Mouse (Mus musculus): Measurements from ENCODE around the gene Nfrkb. TPM values are rescaled to one million over a fixed set of nuclear protein-coding genes. Genes with fewer than 3 reads are reported as not detected.

Gene Nfrkb
- 15.6 and 17.0 TPM in 2 replicates for total RNA-seq (2012; rRNA removed)
- 15.2 and 15.5 TPM in 2 replicates for total RNA-seq (2014; rRNA removed)
- polyA plus RNA-seq (2012; ENCODE audit: insufficient read length, low read depth): 20.1 and 22.0 TPM in 2 replicates

GRCm38 (mm10) chr9:31385947-31386354 lies at the start of gene Nfrkb:
Gene Nfrkb (plus strand): TSS chr9:31386192.
- DNase-seq (ENCODE audit: extremely low read depth): peak; percentile 91
- Histone ChIP-seq H3K9ac (ENCODE audit: insufficient read depth, low read depth) (peak within 1 kb of the TSS; percentile 76), H3K79me2 (replicated peaks; ENCODE audit: control insufficient read depth, extremely low read depth, insufficient read depth, poor library complexity, severe bottlenecking) (peaks cover 28% of the 10 kb centered on the region), H3K4me3 (replicated peaks in 1 of 3; ENCODE audit: low read depth in 2 of 3, low read length in 2 of 3, poor library complexity in 1 of 3) (peak within 1 kb of the TSS; percentile 75 to 87 (median 83)), H3K4me1 (ENCODE audit: control insufficient read depth in 1 of 2, insufficient read depth in 2 of 2) (peaks cover 3 to 27% of the 10 kb centered on the region in 2 experiments), H3K4me2 (ENCODE audit: insufficient read depth, low read depth, poor library complexity, severe bottlenecking) (peak within 1 kb of the TSS; percentile 88), H3K36me3 (replicated peaks in 1 of 2; ENCODE audit: control insufficient read depth in 1 of 2, insufficient read depth in 1 of 2, low read length in 1 of 2) (peaks cover 10 to 26% of the 10 kb centered on the region in 2 experiments), H3K27ac (ENCODE audit: insufficient read depth, low read depth) (no peak within 1 kb of the TSS), H3K9me3 (replicated peaks; ENCODE audit: low read length) (no peaks in the 10 kb centered on the region), H3K27me3 (replicated peaks) (no peaks in the 10 kb centered on the region)
- in situ Hi-C loops (cut with MboI; ENCODE audit: low pct_ligation_motif_present, low pct_unique_long_range_greater_than_20kb, low sequenced_read_pairs) (no loop called here), dilution Hi-C loops (cut with MboI; ENCODE audit: extremely low pct_ligation_motif_present, extremely low pct_unique_long_range_greater_than_20kb, low sequenced_read_pairs) (no loop called here)
- TF ChIP-seq NRF1 (IDR thresholded peaks at IDR 0.05; ENCODE audit: low read depth, low read length): 0 out of 2 replicates have a peak, but pooled peaks have one; percentile 13
- TF ChIP-seq MAFK (IDR thresholded peaks at IDR 0.05; ENCODE audit: insufficient replicate concordance, low read length): no peak
- no peak for TF ChIP-seq RCOR1 (conservative IDR thresholded peaks at IDR 0.05; ENCODE audit: low read depth, low read length)
- peak; percentile 51; the same call in 1 of the 2 replicates for TF ChIP-seq BHLHE40 (IDR thresholded peaks at IDR 0.05; ENCODE audit: low read depth, low read length)
- no peak for TF ChIP-seq USF1 (IDR thresholded peaks at IDR 0.05; ENCODE audit: low read depth, low read length)
- no peak for TF ChIP-seq MYC (IDR thresholded peaks at IDR 0.05; ENCODE audit: low read depth, low read length)
- TF ChIP-seq ZNF384 (IDR thresholded peaks at IDR 0.05; ENCODE audit: low read depth, low read length): no peak
- peak; percentile 27; the same call in 1 of the 2 replicates for TF ChIP-seq MEF2A (IDR thresholded peaks at IDR 0.05; ENCODE audit: borderline replicate concordance, low read depth, low read length)
- peak; percentile 90 for TF ChIP-seq NELFE (IDR thresholded peaks at IDR 0.05; ENCODE audit: low read depth, low read length)
- TF ChIP-seq PAX5 (IDR thresholded peaks at IDR 0.05; ENCODE audit: low read length): no peak
- peak; percentile 27; the same call in 1 of the 2 replicates for TF ChIP-seq IRF4 (IDR thresholded peaks at IDR 0.05; ENCODE audit: low read depth, low read length)
- TF ChIP-seq MAZ (IDR thresholded peaks at IDR 0.05; ENCODE audit: low read depth, low read length): 0 out of 2 replicates have a peak, but pooled peaks have one; percentile 41
- no peak for TF ChIP-seq USF2 (conservative IDR thresholded peaks at IDR 0.05; ENCODE audit: low read depth, low read length)
- TF ChIP-seq ZKSCAN1 (IDR thresholded peaks at IDR 0.05; ENCODE audit: borderline replicate concordance, low read depth, low read length): no peak
- TF ChIP-seq JUN (IDR thresholded peaks at IDR 0.05; ENCODE audit: insufficient read depth, low read depth, low read length): no peak
- no peak for TF ChIP-seq GABPA (IDR thresholded peaks at IDR 0.05; ENCODE audit: insufficient replicate concordance, low read depth, low read length)
- no peak for TF ChIP-seq RAD21 (IDR thresholded peaks at IDR 0.05; ENCODE audit: low read depth, low read length)
- TF ChIP-seq SMC3 (IDR thresholded peaks at IDR 0.05; ENCODE audit: low read depth, low read length): no peak
- TF ChIP-seq TBP (conservative IDR thresholded peaks at IDR 0.05; ENCODE audit: low read depth, low read length): peak; percentile 77
- no peak; the same call in 1 of the 2 replicates for TF ChIP-seq MXI1 (IDR thresholded peaks at IDR 0.05; ENCODE audit: low read depth, low read length)
- no peak for TF ChIP-seq ZC3H11A (IDR thresholded peaks at IDR 0.05; ENCODE audit: low read depth, low read length)
- peak; percentile 60 for TF ChIP-seq HCFC1 (IDR thresholded peaks at IDR 0.05; ENCODE audit: low read depth, low read length)
- TF ChIP-seq ETS1 (conservative IDR thresholded peaks at IDR 0.05; ENCODE audit: low read depth, low read length): no peak
- TF ChIP-seq E2F4 (IDR thresholded peaks at IDR 0.05; ENCODE audit: insufficient replicate concordance, low read depth, low read length): no peak
- no peak for TF ChIP-seq UBTF (IDR thresholded peaks at IDR 0.05; ENCODE audit: low read depth, low read length)
- peak; percentile 79 for TF ChIP-seq TCF12 (IDR thresholded peaks at IDR 0.05; ENCODE audit: low read depth, low read length)
- TF ChIP-seq SIN3A (IDR thresholded peaks at IDR 0.05; ENCODE audit: low read length): peak; percentile 26; the same call in 1 of the 2 replicates
- TF ChIP-seq EP300 (IDR thresholded peaks at IDR 0.05; ENCODE audit: low read length): no peak
- peak; percentile 92 for TF ChIP-seq POLR2A (IDR thresholded peaks at IDR 0.05; ENCODE audit: low read depth, low read length)
- no peak for TF ChIP-seq CHD2 (IDR thresholded peaks at IDR 0.05; ENCODE audit: low read length)
- TF ChIP-seq CHD1 (IDR thresholded peaks at IDR 0.05; ENCODE audit: low read depth, low read length): no peak
- peak; percentile 90 for TF ChIP-seq ZMIZ1 (IDR thresholded peaks at IDR 0.05; ENCODE audit: low read depth, low read length)
- no peak for TF ChIP-seq KAT2A (IDR thresholded peaks at IDR 0.05; ENCODE audit: insufficient replicate concordance, low read length)
- peak; percentile 71; the same call in 1 of the 2 replicates for TF ChIP-seq POLR2AphosphoS2 (IDR thresholded peaks at IDR 0.05; ENCODE audit: low read depth, low read length)
- TF ChIP-seq JUND (conservative IDR thresholded peaks at IDR 0.05; ENCODE audit: low read depth, low read length): no peak
- TF ChIP-seq MAX (IDR thresholded peaks at IDR 0.05; ENCODE audit: low read length): no peak
- no peak for TF ChIP-seq CTCF (conservative IDR thresholded peaks at IDR 0.05 in 1 of 2, IDR thresholded peaks at IDR 0.05 in 1 of 2; ENCODE audit: low read depth in 2 of 2, low read length in 2 of 2)
- TF ChIP-seq ELF1 (IDR thresholded peaks at IDR 0.05; ENCODE audit: low read depth, low read length): peak; percentile 45; the same call in 1 of the 2 replicates

All from CH12.LX (cell line).